Mouse (Mus musculus): Measurements from ENCODE around the gene Tenm4. TPM values are rescaled to one million over a fixed set of nuclear protein-coding genes. Genes with fewer than 3 reads are reported as not detected.
"Not testable (repeated sequence)": the region's sequence is repeated elsewhere in the genome, so short reads cannot be mapped to it uniquely, and the experiment has no call there.

Tenm4 gene
- polyA plus RNA-seq, 1 experiment from 2014 or later = 33.1 TPM

GRCm38 (mm10) chr7:96599081-96599480 lies 428.0 kb downstream of the Tenm4 start:
- H3K36me3 ChIP-seq = no peaks in the 10 kb centered on the region
- ATAC-seq (ENCODE audit: low FRiP score) = no peak
- no peak overlapping the region for H3K4me2 ChIP-seq
- H3K9me3 ChIP-seq = no peaks in the 10 kb centered on the region
- H3K4me3 ChIP-seq = no peak overlapping the region
- H3K4me1 ChIP-seq (replicated peaks) = peaks cover 5% of the 10 kb centered on the region
- H3K9ac ChIP-seq = no peak overlapping the region
- H3K27ac ChIP-seq = no peak overlapping the region
- 79% methylated on average over 3 of the region's 3 CpGs for WGBS
- no peaks in the 10 kb centered on the region for H3K27me3 ChIP-seq

GRCm38 (mm10) chr7:96600381-96600941 lies 429.4 kb downstream of the Tenm4 start:
- Histone ChIP-seq H3K27ac (no peak overlapping the region), H3K4me2 (no peak overlapping the region), H3K4me1 (replicated peaks) (peaks cover 10% of the 10 kb centered on the region), H3K9me3 (no peaks in the 10 kb centered on the region), H3K27me3 (no peaks in the 10 kb centered on the region), H3K4me3 (no peak overlapping the region), H3K36me3 (no peaks in the 10 kb centered on the region), H3K9ac (no peak overlapping the region)
- ATAC-seq (ENCODE audit: low FRiP score) = no peak
- WGBS = 56% methylated on average over 5 of the region's 5 CpGs

GRCm38 (mm10) chr7:96604091-96604745 lies 433.2 kb downstream of the Tenm4 start:
- H3K27me3 ChIP-seq = no peaks in the 10 kb centered on the region
- no peak for ATAC-seq (ENCODE audit: low FRiP score)
- no peak overlapping the region for H3K9ac ChIP-seq
- H3K4me1 ChIP-seq (replicated peaks) = peaks cover 8% of the 10 kb centered on the region
- no peak overlapping the region for H3K4me3 ChIP-seq
- no peaks in the 10 kb centered on the region for H3K9me3 ChIP-seq
- no peaks in the 10 kb centered on the region for H3K36me3 ChIP-seq
- 65% methylated on average over 3 of the region's 3 CpGs for WGBS
- H3K4me2 ChIP-seq = no peak overlapping the region
- H3K27ac ChIP-seq = 0 out of 2 replicates have a peak overlapping the region, but pooled peaks have one; percentile 4

- WGBS = 75% methylated on average over 2 of the region's 2 CpGs
- no peak overlapping the region for H3K9ac ChIP-seq
These were observed 434.3 kb downstream of the Tenm4 start for GRCm38 (mm10) chr7:96605316-96605715.

GRCm38 (mm10) chr7:96609854-96610586 lies 439.0 kb downstream of the Tenm4 start:
- peak overlapping the region; percentile 1; the same call in 1 of the 2 replicates for H3K27ac ChIP-seq
- H3K9ac ChIP-seq = no peak overlapping the region
- peaks cover 8% of the 10 kb centered on the region; the same call in 1 of the 2 replicates for H3K4me1 ChIP-seq (replicated peaks)
- WGBS = 46% methylated on average over 10 of the region's 10 CpGs
- H3K4me2 ChIP-seq = no peak overlapping the region
- H3K9me3 ChIP-seq = no peaks in the 10 kb centered on the region
- no peaks in the 10 kb centered on the region for H3K27me3 ChIP-seq
- no peak for ATAC-seq (ENCODE audit: low FRiP score)
- no peak overlapping the region for H3K4me3 ChIP-seq
- no peaks in the 10 kb centered on the region for H3K36me3 ChIP-seq

More at GRCm38 (mm10) chr7:96605316-96605715, 434.3 kb downstream of the Tenm4 start:
- peaks cover 11% of the 10 kb centered on the region for H3K4me1 ChIP-seq (replicated peaks)
- no peaks in the 10 kb centered on the region for H3K9me3 ChIP-seq
- no peak for ATAC-seq (ENCODE audit: low FRiP score)
- H3K4me3 ChIP-seq = no peak overlapping the region
- H3K27ac ChIP-seq = no peak overlapping the region
- H3K27me3 ChIP-seq = no peaks in the 10 kb centered on the region
- H3K36me3 ChIP-seq = no peaks in the 10 kb centered on the region
- no peak overlapping the region for H3K4me2 ChIP-seq

GRCm38 (mm10) chr7:96617371-96617770 lies 446.3 kb downstream of the Tenm4 start:
- whole genome bisulfite sequencing = 92% methylated on average over 2 of the region's 2 CpGs
- no peak for ATAC-seq (ENCODE audit: low FRiP score)
- Histone ChIP-seq H3K9ac (no peak overlapping the region), H3K9me3 (no peaks in the 10 kb centered on the region), H3K27ac (no peak overlapping the region), H3K27me3 (no peaks in the 10 kb centered on the region), H3K4me3 (no peak overlapping the region), H3K4me2 (no peak overlapping the region), H3K36me3 (no peaks in the 10 kb centered on the region), H3K4me1 (replicated peaks) (no peaks in the 10 kb centered on the region)

- Histone ChIP-seq H3K27me3 (no peaks in the 10 kb centered on the region), H3K4me1 (replicated peaks) (no peaks in the 10 kb centered on the region), H3K36me3 (no peaks in the 10 kb centered on the region), H3K4me3 (no peak overlapping the region), H3K27ac (no peak overlapping the region), H3K9ac (no peak overlapping the region), H3K4me2 (no peak overlapping the region), H3K9me3 (no peaks in the 10 kb centered on the region)
- 81% methylated on average over 4 of the region's 4 CpGs for WGBS
- ATAC-seq (ENCODE audit: low FRiP score) = no peak
These were observed 449.0 kb downstream of the Tenm4 start for GRCm38 (mm10) chr7:96619930-96620472.

GRCm38 (mm10) chr7:96626338-96626737 lies 455.3 kb downstream of the Tenm4 start:
- Histone ChIP-seq H3K9me3 (no peaks in the 10 kb centered on the region), H3K4me3 (no peak overlapping the region), H3K27ac (no peak overlapping the region), H3K9ac (no peak overlapping the region), H3K36me3 (no peaks in the 10 kb centered on the region), H3K4me1 (replicated peaks) (no peaks in the 10 kb centered on the region), H3K27me3 (no peaks in the 10 kb centered on the region), H3K4me2 (no peak overlapping the region)
- no peak for ATAC-seq (ENCODE audit: low FRiP score)
- 89% methylated on average over 3 of the region's 3 CpGs for WGBS

GRCm38 (mm10) chr7:96630551-96630950 lies 459.5 kb downstream of the Tenm4 start:
- not testable (repeated sequence) for H3K27ac ChIP-seq; H3K27me3 ChIP-seq; ATAC-seq (ENCODE audit: low FRiP score); H3K4me1 ChIP-seq (replicated peaks); H3K9ac ChIP-seq; H3K4me2 ChIP-seq; H3K36me3 ChIP-seq; H3K9me3 ChIP-seq; H3K4me3 ChIP-seq
- 96% methylated on average over 9 of the region's 9 CpGs for WGBS

- H3K27ac ChIP-seq = no peak overlapping the region
- 76% methylated on average over 1 of the region's 1 CpGs for WGBS
- ATAC-seq (ENCODE audit: low FRiP score) = no peak
- no peak overlapping the region for H3K9ac ChIP-seq
- H3K9me3 ChIP-seq = no peaks in the 10 kb centered on the region
- H3K4me2 ChIP-seq = no peak overlapping the region
- no peak overlapping the region for H3K4me3 ChIP-seq
- no peaks in the 10 kb centered on the region for H3K4me1 ChIP-seq (replicated peaks)
- H3K36me3 ChIP-seq = no peaks in the 10 kb centered on the region
- no peaks in the 10 kb centered on the region for H3K27me3 ChIP-seq
These were observed 462.0 kb downstream of the Tenm4 start for GRCm38 (mm10) chr7:96633008-96633407.

GRCm38 (mm10) chr7:96635830-96636440 lies 464.9 kb downstream of the Tenm4 start:
- 57% methylated on average over 7 of the region's 7 CpGs for WGBS
- Histone ChIP-seq H3K27me3 (0 out of 2 replicates have a peak, but pooled peaks cover 4% of the 10 kb centered on the region), H3K27ac (no peak overlapping the region), H3K36me3 (no peaks in the 10 kb centered on the region), H3K4me3 (no peak overlapping the region), H3K4me2 (no peak overlapping the region), H3K9ac (no peak overlapping the region), H3K4me1 (replicated peaks) (no peaks in the 10 kb centered on the region), H3K9me3 (no peaks in the 10 kb centered on the region)
- ATAC-seq (ENCODE audit: low FRiP score) = no peak
